Mouse (Mus musculus) thymus, postnatal 10 days (tissue): ENCODE data around the gene Mus81.
A peak's percentile ranks its signal among the peaks of the same experiment; 100 is the strongest.

Source experiments
- DNase-seq, 2 experiments: peaks; one replicate each; pipeline ENCODE4 v3.0.0; 2021; ENCODE audit warnings: low spot score in 2 of 2

The Mus81 gene

DNA sequence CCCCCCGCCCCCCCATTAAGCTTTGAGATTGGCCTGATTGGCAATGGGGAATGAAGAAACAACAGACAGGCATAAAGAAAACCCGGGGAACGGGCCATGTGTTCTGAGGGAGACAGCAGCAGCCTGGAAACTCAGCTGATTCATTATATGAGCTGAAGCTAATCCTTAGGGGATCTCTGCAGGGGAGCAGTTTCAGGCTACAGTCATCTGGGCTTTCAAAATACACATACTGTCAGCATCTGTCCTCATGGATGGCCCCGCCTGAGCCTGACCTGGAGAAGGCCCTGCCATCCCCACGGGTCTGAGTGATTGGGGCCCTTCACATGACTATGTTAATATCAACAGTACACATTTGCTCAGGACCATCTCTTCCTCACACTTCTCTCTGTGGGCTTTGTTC lies 16.4 kb downstream of the Mus81 start:
- DNase-seq, result no peak

DNA sequence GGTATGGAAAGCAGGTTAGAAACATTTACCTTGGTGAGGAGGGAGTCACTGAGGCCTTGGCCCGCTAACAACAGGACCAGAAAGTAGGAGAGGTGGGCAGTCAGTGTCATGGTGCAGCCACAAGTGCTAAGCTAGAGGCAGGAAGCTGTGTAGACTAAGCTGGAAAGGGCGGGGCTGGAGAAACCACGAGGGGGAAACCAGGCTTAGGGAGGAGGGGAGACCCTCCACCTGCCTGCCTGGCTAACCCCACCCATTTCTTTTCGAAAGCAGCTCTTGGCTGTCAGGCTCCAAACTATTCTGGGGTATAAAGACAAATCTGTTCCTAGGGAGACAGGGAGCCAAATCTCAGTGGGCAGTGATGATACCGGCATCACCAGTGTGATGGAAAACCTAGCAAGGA lies 19.8 kb downstream of the Mus81 start, which contains the start of gene Ctsw:
Ctsw (minus strand) TSS at position 134 of the 400 bp plus-strand sequence.
- peak; percentile 67 to 69 for DNase-seq

DNA sequence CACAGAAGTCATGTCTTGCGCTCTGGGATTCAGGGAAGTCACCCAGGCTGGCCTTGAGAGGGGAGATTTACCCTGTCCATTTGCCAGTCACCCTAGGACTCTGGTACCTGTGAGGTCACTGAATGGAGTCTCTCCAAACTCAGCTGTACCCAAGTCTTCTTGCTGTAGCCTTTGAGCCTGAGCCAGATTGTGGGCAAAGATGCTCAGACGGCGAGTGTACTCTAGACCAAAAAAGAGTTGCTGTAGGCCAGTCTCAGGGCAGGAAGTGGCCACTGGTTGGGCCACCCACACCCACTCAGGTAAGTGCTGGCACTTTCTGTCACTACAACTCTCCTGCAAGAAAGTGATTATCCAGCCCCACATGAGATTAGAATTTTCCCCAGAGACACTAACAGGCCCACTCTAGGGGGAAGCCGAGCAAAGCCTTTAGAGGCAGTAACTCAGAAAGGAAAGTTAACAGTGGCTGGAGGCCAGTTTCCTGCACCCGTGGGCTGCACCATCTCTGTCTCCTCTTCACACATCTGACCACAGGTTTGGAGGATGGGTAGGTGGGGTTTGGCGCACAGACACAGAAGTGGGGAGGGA lies 21.2 kb downstream of the Mus81 start:
- no peak for DNase-seq

DNA sequence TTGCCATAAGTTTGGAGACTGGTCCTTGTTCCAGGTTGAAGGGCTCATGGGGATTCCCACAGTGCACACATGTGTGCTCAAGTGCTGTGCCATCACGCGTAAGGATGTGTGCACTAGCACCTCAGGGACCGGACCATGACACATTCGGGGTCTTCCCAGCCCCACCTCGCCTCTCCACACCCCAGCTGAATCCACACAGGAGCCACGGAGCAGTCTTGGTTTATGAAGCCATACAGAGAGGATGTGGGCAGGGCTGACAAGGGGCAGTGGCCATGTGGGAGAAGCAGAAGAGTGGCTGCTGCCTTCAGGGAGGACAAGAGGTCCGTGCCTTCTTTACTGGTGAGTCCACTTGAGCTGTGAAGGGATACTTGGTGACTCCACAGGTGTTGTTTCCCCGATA lies 23.2 kb downstream of the Mus81 start:
- DNase-seq, result no peak

DNA sequence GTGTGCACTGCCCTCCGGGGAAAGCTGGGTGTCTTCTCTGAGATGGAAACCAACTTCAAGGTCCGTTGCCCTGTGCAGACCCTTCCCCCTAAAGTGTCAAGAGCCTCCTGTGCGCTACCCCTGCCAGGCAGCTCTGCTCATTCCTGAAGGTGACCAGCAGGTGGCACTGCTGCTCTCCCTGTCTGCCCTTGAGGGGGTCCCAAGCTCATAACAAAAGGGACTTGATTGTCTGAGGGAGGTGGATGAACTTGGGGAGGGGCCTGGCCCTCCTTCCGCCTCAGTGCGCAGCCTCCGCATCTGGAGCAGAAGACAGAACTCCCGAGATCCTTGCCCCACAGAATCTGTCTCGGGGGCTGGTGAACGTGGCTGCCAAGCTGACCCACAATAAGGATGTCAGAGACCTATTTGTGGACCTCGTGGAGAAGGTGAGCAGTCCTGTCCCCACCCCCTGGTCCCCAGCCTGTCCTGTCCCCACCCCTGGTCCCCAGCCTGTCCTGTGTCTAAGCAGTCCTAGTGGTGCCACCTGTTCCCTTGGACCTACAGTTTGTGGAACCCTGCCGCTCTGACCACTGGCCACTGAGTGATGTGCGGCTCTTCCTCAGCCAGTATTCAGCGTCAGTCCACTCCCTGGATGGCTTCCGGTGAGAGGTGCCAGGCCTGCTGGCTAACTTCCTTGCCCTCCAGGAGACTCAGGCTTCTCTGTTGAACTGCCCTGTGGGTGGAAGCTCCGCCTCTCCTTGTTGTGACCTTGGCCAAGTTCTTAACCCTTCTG lies 24.2 kb downstream of the Mus81 start:
- peak; percentile 50 to 75 for DNase-seq

DNA sequence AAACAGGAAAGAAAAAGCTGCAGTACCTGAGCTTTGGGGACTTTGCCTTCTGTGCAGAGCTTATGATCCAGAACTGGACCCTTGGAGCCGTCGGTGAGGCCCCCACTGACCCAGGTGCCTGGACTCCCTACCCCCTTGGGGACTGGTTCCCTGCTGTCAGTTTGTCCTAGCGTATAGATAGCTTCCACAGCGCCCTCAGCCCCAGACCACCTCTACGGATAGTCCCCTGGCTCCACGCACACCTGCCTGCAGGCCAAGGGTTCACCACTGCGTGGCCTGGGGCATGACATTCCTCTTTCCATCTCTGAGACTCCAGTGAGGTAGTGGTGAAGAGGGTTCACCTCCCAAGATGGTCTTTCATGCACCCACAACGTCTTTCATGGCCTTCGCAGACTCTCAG lies 25.0 kb downstream of the Mus81 start:
- DNase-seq, result no peak

DNA sequence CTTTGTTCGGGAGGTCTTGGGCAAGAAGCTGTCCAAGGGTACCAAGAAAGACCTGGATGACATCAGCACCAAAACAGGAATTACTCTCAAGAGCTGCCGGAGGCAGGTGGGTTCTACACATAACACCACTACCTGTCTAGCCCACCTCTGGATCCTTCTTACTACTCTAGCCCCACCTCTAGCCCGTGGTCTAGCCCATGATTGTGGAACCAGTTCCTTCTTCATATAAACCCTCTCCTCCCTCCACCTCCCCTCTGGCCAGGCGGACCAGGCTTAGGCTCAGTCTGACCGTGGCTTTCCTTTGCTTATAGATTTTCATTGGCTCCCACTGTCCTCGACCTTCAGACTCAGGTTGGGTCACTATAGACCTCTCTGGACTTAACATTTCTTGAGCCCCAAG lies 26.8 kb downstream of the Mus81 start:
- no peak for DNase-seq

DNA sequence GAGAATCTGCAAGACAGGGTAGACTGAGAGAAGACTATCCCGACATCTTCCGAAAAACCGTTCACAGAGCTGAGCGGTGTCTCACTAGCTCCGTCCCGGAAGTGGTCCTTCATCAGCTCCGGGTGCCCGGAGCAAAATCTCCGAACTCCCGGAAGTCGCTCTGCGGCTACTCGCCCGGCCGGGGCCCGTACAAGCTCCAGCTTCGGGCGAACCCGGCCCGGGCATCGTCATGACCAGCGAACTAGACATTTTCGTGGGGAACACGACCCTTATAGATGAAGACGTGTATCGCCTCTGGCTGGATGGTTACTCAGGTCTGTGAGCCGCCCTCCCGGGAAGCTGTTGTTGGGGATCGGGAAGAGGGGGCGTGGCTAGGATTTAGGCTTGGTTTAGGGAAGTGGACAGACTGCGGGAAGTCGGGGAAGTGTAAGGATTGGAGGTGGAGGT lies 27.7 kb downstream of the Mus81 start, which contains the start of gene Fibp:
Fibp (plus strand) TSS at position 151 of the 447 bp plus-strand sequence.
- DNase-seq, result peak; percentile 65 to 81

DNA sequence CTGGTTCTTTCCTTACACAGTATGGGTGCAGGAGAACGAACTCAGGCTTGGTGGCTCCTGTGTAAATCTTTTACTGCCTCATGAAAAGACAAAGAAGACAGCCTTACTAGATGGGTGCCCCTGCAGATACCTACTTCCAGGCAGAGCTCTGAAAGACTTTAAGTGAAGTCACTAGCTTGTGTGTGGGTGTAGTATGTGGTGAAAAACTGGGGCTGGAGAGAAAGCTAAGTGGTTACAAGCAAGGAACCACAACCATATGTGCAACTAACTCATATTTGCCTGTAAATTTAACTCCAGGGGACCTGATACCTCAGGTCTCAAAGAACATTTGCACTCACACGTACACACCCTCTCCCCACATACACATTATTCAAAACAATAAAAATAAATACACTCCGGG lies 28.3 kb downstream of the Mus81 start:
- no peak for DNase-seq

DNA sequence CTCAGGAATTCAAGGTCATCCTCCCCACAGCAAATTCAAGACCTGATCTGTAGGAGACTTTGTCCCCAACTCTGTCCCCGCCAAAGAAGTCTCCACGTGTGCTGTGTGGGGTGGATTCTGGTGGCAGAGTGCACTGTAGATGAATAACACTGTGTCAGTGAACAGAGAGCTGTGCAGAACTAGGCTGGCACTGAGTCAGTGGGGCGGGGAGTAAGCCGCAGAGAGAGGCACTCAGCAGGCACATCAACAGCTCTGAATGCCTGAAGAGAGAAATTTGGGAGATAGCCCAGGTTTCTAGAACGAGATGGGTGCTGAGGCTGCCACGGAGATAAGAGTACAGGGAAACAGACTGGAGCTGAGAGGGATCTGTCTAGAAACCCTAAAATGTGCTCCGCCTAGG lies 29.2 kb downstream of the Mus81 start:
- no peak for DNase-seq

DNA sequence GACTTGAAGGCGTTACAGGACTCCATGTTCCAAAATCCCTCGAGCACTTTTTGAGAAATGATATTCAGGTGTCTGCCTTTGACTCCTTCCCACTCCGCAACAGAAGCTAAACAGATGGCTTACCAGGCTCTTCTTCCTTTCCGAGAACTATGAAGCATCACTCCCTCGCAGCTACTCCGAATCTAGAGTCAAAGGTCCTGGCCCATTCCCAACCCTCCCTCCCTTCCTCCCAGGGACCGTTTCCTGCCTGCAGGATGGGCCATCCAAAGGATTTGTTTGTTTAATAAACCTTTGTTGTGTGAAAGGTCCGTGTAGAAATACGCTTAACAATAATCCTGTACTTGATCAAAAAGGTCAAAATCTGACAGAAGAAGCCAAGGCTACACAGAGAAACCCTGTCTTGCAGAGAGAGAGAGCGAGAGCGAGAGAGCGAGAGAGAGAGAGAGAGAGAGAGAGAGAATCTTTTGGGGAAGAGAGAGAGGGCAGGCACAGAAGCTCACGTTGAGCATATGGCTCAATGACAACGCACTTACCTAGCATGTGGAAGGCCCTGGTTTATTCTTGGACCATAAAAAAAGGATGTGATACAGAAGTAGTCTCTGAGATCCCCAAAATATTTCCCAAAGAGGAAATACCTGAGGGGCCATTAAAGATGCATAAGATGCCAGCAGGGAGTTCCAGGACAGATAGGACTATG lies 30.3 kb downstream of the Mus81 start, which contains the start of gene Ccdc85b:
Ccdc85b (minus strand) TSS at position 149 of the 697 bp plus-strand sequence.
- DNase-seq, result no peak

DNA sequence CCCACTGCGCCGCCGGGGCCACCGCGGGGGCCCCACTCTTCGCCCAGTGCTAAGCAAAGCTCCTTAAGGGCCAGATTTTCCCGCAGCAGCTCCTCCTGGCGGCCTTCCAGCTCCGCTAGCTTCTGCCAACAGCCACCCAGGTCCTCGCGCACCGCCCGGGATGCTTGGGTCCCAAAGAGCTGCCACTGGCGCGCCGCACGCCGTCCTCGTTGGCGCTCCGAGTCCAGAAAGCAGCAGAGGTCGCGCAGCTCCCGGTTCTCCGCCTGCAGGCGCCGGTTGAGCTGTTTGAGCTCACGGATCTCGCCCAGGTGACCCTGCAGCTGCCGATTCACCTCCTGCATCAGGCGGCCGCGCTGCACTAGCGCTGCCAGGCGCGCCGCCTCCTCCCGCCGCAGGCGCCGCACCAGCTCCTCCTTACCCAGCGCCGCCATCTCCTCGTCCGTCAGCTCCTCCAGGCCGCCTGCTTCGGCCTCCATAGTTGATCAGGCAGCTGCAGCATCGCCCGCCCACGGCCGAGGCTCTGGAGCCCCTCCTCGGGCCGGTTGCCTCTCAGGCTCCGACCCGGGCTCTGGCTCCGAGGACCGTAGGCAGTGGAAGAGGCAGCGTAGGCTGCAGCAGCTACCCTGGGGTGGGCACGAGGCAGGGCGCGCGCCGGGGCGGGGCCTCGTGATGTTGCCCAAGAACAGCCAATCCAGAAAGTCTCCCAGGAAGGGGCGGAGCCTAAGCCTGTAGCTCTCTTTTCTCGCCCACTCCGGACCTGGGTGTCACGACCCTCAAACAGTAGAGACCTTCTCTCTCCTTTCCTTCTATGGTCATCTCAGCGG lies 31.1 kb downstream of the Mus81 start:
- DNase-seq, result peak; percentile 94 to 96

DNA sequence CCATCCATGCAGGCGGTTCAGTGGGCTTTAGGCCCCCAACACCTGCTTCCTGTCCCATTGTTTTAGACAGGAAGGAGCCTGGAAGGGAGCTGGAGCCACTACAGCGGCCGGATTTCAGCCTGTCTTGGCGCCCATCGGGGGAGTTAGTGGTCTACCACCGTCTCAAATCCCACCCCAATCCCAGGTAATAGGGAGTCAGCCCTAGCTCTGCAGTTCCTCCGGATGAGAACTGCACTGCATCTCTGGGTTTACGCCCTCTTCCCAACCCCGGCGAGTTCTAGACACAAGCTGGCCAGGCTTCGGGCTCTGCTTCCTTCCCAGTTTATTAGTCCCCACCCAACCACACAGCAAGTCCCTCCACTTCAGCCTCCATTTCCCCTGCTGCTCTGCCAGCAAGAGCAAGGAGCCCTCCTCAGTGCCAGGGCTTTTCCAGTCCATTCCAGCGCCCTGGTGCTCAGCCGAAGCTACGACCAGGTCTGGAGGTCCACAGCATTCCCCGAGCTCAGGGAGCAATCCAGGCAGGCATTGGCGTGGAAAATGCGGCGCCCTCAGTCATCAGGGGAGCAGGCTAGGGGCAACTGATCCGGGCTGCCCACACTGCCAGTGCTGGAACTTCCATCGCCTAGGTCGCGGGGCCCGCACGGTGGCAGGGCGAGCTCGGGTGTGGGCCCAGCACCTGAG lies 31.8 kb downstream of the Mus81 start:
- no peak for DNase-seq

DNA sequence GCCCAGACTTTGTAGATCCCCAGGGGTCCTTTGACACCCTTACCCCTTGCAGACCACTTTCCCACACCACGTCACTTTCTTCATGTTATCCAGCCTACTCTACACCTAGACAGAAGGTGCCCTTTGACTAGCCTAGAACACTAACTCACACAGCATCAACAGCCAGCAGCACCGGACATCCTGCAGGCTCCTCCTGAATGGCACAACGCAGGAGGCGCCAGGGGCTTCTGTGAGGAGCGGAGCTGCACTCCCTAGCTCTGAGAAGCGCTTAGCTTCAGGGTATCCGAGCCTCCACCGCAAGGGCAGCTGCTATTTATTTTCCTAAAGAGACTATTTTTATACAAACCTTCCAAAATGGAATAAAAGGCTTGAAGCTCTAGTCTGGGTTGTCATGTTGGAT lies 32.6 kb downstream of the Mus81 start:
- no peak for DNase-seq

DNA sequence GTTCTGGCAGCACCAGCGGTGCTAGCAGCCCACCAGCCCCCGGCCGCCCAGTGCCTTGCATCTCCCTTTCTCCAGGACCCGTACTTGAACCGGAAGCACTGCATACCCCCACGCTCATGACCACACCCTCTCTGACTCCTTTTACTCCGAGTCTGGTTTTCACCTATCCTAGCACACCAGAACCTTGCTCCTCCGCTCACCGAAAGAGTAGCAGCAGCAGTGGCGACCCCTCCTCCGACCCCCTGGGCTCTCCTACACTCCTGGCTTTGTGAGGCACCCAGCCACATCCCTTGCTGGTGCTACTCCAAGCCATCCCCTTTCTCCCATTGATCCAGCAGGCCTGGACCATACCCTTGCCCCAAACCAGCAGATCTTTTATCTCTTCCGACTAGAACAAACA lies 33.2 kb downstream of the Mus81 start:
- DNase-seq, result no peak

DNA sequence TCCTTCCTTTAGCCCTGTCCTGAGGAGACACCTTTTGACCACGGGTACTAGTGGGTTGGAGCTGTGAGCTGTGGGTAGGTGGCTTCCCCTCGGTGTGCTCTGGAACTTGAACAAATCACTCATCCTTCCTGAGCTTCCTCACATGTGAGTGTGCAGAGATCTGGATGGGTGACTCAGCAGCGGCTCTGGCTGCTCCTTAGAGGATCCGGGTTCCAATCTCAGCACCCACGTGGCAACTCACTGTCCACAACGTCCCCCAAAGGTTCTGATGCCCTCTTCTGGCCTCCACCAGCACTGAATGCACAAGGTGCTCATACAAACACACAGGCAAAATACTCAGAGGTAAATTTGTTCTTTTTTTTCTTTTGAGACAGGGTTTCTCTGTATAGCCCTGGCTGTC lies 36.4 kb downstream of the Mus81 start:
- DNase-seq, result no peak

DNA sequence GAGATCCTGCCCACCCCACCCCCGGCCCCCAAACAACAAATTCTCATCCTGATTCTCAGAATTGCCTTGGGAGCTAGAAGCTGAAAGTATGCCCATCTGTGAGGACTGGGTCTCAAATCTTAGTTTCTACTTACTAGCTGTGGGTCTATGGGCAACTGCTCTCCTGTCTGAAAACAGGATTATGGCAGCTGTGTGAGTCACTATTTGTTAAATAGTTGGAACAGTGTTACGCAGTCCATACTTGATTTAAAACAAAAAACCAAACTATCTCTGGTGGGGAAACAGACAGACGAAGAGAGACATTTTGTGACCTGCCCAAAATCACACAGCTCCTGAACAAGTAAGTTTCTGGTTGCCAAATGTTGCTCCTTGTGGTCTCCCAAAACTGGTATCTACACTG lies 38.5 kb downstream of the Mus81 start:
- no peak for DNase-seq

DNA sequence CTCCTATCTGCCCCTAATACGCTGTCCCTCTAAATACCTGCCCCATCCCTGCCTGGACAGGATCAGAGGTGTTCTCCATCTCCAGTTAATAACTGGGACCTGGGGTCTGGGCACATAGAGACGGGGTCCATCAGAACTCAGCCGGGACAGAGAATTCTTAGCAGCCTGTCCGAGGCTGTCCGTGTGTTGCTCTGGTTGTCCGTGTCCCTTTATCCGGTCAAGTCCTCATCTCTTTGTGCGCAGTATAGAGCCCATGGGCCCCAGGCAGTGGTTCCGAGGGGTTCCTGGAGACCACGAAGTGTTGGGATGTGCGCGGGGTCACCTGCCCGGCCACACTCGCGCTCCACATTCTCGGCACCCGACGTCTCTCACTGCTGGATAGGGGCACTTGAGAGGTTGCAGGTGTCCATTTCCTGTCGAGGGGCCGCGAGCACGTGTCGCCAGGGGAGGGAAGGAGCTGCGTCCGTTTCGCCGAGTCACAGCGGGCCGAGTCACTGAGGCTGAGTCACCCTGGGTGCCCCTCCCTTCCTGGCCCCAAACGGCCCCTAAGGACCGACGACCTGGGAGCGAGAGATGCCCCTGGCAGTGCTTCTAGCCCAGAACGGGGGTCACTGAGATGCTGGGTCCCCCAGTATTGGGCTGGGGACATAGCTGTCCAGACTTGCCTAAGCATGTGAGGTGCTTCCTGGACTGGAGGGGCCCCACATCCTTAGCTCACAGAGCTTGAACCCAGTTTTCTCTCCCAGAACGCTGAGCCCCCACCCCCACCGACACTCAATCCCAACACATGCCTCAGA lies 39.6 kb downstream of the Mus81 start:
- no peak for DNase-seq

DNA sequence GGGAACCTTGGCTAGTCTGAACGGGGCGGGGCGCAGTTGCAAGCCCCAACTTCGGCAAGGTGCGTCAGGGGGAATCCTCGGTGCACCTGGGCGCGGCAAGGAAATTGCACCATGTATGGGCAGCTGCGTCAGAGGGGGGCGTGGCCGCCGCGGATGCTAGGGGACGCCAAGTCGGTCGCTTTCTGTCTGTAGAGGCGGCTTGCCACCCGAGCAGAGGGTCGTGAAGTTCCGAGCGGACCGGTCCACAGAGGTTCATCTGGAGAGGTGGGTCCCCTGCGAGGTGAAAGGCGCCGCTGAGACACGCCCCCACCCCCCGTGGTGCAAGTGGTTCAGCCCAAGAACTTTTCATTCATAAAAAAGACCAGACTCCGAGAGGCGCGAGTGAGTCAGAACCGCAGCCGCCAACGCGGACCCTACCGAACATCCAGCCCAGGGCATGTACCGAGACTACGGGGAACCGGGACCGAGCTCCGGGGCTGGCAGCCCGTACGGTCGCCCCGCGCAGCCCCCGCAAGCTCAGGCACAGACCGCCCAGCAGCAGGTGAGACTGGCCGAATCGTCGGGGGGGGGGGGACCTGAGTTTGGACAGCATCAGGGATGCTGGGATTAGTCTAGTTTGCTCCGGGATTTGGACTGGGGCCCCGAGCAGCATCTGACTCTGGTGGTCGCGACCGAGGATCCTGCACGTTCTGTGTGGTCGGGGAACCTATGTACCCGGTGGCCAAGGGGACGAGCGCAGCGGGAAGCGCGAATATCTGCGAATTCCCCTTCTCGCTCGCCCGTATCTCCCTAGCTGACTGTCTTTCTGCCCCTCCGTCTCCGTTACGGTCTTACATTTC lies 40.5 kb downstream of the Mus81 start, which contains the start of gene Fosl1:
Fosl1 (plus strand) TSS at position 33 of the 839 bp plus-strand sequence.
- peak; percentile 73 to 81 for DNase-seq
